Mouse (Mus musculus): ENCODE results near the gene Snx29. TPM values are rescaled to one million over a fixed set of nuclear protein-coding genes. Genes with fewer than 3 reads are reported as not detected.

Gene Snx29
- total RNA-seq, 2 experiments from 2014 or later, result 23.8 to 24.9 TPM

DNA sequence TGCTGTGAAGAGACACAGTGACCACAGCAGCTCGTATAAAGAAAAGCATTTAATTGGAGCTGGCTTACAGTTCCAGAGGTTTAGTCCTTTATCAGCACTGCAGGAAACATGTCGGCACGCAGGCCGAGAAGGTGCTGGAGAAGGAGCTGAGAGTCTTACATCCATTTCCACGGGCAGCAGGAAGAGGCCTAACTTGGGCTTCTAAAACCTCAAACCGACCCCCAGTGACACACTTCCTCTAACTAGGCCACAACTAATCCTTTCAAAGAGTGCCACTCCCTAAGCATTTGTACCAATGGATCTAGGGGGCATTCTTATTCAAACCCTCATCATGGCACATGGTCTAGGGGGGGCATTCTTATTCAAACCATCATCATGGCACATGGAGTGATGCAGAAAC, 406.4 kb downstream of the Snx29 start:
- no peak for DNase-seq (ENCODE audit: low spot score in 2 of 2)
- Histone ChIP-seq H3K4me3 (no peak overlapping the region), H3K27ac (no peak overlapping the region)
- TF ChIP-seq CTCF (conservative IDR thresholded peaks at IDR 0.05), result no peak

DNA sequence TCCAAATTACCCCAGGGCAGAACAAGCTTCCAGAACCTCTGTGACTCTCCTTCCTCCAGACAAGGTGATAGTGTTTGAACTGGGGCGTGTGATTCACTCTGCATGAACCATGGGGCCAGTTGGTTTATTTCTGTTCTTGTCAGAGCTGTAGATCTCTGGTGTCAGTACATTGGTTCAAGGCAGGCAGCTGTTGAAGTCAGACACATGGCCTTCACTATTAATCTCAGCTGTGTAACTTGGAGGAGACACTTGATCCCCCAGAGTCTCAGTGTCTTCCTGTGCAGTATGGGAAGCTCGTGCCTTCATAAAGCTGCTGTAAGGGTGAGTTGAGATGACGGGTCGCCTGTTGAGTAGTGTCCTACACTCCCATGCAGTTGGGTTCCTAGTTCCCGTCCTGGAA, 407.1 kb downstream of the Snx29 start:
- Histone ChIP-seq H3K27ac (no peak overlapping the region), H3K4me3 (no peak overlapping the region)
- TF ChIP-seq CTCF (conservative IDR thresholded peaks at IDR 0.05), result no peak
- DNase-seq (ENCODE audit: low spot score in 2 of 2), result no peak

DNA sequence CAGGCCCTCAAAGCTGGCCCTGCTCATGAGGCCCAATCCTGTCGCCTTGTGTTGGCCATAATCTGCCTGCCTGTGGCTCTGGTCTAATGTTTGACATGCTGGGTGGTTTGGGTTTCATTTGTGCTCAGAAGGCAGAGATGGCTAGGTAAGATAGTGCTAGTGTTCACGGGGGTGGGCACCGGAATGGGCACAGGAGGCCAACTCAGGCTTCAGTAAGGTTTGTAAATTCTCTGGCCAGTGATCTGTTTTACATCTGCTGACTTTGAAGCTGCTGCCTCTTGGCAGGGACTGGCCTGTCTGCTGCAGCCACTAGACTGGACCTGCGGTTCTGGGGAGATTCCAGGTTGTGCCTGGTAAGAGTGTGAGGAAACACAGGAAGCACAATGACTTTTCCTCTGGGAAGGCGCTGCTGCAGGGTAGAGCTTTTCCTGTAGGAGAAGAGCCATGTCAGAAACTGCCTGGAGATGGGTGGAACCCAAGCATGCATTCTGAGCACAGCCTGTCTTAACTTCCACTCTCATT, 408.4 kb downstream of the Snx29 start:
- Histone ChIP-seq H3K27ac (no peak overlapping the region), H3K4me3 (no peak overlapping the region)
- TF ChIP-seq CTCF (conservative IDR thresholded peaks at IDR 0.05), result no peak
- no peak for DNase-seq (ENCODE audit: low spot score in 2 of 2)

DNA sequence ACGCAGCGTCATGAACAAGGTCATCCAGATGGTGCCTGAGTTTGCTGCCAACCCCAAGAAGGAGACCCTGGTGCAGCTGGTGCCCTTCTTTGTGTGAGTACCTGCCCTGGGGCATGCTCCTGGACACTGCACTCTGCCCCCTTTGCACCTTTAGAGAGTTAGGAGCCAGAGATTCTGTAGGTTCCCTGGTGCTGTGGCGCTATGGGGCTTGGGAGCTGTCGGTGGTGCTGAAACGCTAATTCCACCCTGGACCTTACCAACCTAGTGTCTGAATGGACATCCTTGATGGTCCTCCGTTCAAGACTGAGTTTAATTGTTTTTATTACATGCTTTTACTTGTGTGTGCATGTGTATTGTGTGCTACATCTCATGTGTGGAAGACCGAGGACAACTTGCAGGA, 415.6 kb downstream of the Snx29 start:
- no peak for TF ChIP-seq CTCF (conservative IDR thresholded peaks at IDR 0.05)
- H3K4me3 ChIP-seq, result no peak overlapping the region
- no peak for DNase-seq (ENCODE audit: low spot score in 2 of 2)
- no peak overlapping the region for H3K27ac ChIP-seq

DNA sequence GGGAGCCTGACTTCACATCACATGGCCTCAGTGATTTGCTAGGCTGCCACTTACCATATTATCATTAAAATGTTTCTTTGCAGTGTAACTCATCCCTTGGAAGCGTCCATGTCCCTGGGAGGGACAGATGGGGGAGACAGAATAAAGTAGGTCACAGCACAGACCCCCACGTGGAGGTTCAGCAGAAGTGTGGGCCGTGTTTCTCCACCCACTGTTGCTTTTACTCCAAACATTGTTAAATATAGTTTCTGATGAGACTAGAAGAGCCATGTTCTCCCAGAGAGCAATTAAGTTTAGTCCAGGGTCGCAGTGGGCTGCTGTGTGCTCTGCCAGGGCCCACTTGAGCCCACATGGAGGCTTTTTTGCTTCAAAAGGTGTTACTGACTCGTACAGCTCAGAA, 419.2 kb downstream of the Snx29 start:
- Histone ChIP-seq H3K27ac (no peak overlapping the region), H3K4me3 (no peak overlapping the region)
- DNase-seq (ENCODE audit: low spot score in 2 of 2), result no peak
- TF ChIP-seq CTCF (conservative IDR thresholded peaks at IDR 0.05), result no peak

DNA sequence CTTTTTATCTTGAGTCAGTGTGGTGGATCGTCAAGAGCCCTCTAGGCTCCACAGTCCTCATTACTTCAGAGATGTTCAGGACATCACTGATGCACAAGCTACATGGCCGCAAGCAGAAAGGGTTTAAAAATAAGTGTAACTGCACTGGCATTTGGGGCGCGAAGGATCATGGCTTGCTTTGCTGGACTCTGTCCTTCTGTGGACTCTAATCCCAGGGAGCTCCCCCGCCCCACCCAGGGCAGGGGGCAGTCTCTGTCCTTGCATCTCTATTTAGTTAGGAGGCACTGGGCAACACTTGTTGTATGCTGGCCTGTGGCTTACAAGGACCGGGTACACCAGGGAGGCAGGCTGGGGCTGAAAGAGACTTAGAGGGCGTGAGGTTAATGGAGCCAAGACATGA, 419.6 kb downstream of the Snx29 start:
- Histone ChIP-seq H3K27ac (no peak overlapping the region), H3K4me3 (no peak overlapping the region)
- no peak for TF ChIP-seq CTCF (conservative IDR thresholded peaks at IDR 0.05)
- no peak for DNase-seq (ENCODE audit: low spot score in 2 of 2)

DNA sequence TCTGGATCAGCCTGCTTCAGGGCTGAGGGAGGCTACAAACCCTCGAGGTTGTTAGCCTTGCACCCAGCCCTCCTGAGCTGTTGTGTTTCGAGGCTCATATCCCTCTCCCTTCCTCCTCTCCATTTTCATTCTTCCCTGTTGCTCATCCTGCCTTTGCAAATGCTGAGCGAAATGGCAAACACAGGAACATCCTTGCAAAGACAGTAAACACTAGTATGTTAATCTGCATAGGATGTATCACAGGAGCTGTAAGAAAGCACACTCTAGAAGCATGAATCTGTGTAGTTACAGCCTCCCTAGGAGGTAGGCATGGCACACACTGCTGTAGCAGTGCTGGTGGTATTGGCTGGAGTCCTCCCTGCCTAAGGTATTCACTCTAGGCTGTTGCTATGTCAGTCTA, 420.3 kb downstream of the Snx29 start:
- TF ChIP-seq CTCF (conservative IDR thresholded peaks at IDR 0.05), result no peak
- no peak for DNase-seq (ENCODE audit: low spot score in 2 of 2)
- Histone ChIP-seq H3K27ac (no peak overlapping the region), H3K4me3 (no peak overlapping the region)

DNA sequence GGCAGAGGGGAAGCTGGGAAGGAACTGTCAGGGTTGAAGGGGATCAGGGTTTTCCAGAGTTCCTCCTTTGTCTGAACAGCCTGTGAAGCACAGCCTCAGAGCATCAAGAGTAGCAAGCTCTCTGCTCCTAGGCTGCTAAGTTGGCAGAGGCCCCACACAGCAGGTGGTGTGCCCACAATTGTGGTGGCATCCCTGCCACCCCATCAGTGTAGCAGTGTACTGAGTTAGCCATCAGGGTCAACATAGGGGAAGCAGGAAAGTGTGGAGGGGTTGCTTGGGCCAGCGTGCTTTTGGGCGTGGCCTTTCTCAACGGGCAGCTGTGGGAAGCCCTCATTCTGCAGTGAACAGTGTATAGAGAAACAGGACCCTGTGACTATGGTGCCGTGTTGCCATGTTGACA, 421.0 kb downstream of the Snx29 start:
- Histone ChIP-seq H3K4me3 (no peak overlapping the region), H3K27ac (no peak overlapping the region)
- TF ChIP-seq CTCF (conservative IDR thresholded peaks at IDR 0.05), result no peak
- DNase-seq (ENCODE audit: low spot score in 2 of 2), result no peak

DNA sequence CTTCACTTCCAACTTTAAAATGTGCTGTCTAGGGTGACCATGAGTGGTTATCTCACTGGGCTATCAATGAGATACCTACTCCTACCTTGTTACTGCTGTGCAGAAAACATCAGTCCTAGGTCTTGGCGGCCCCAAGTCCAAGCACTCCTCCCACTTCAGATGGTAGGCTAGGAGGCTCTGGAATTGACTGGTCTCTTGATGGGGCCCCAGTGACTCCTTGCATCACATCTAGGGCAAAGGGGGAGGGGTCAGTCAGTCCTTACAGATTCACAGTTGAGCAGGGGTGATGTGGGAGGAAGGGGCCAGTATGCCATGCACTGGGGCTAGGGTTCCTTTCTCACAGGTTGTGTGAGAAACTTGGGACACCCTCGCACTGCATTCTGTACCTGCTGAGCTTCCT, 423.3 kb downstream of the Snx29 start:
- no peak for TF ChIP-seq CTCF (conservative IDR thresholded peaks at IDR 0.05)
- no peak overlapping the region for H3K27ac ChIP-seq
- DNase-seq (ENCODE audit: low spot score in 2 of 2), result no peak
- H3K4me3 ChIP-seq, result no peak overlapping the region

DNA sequence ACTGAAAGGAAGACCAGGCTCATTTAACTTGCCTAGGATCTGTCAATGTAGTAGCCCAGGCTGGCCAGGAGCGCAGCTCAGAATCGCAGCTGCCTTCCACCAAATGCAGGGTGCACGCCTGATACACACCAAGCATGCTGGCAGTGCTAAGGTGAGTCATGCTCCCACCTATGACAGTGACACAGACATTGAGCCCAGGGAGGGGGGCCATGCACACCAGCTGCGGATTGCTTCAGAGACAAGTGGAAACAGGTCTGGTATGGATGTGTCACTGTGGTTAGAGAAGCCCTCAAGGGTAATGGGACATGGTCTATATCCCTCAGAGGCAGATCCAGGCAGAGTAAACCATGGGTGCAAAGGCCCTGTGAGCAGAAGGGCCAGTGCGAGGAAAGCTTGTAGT, 425.2 kb downstream of the Snx29 start:
- DNase-seq (ENCODE audit: low spot score in 2 of 2), result no peak
- TF ChIP-seq CTCF (conservative IDR thresholded peaks at IDR 0.05), result no peak
- no peak overlapping the region for H3K4me3 ChIP-seq
- H3K27ac ChIP-seq, result no peak overlapping the region

DNA sequence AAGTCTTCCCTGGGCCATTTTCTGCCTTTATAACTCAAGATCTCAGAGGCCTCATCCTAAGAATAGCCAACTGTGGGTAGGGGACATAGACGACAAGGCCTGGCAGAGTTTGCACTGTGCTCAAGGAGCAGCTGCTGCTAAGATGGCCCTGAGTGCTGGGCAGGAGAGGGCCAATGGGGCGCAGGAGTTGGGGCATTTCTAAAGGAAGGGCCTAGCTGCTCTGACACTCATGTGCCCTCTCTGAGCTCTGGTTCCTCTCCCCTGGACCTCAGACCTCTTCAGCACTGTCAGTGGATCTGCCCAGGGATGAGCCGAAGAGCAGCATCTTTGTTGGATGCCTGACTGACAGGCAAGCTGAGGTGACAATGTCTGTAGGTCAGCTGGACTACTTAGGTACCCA, 426.4 kb downstream of the Snx29 start:
- no peak overlapping the region for H3K4me3 ChIP-seq
- TF ChIP-seq CTCF (conservative IDR thresholded peaks at IDR 0.05), result no peak
- H3K27ac ChIP-seq, result no peak overlapping the region
- DNase-seq (ENCODE audit: low spot score in 2 of 2), result no peak

DNA sequence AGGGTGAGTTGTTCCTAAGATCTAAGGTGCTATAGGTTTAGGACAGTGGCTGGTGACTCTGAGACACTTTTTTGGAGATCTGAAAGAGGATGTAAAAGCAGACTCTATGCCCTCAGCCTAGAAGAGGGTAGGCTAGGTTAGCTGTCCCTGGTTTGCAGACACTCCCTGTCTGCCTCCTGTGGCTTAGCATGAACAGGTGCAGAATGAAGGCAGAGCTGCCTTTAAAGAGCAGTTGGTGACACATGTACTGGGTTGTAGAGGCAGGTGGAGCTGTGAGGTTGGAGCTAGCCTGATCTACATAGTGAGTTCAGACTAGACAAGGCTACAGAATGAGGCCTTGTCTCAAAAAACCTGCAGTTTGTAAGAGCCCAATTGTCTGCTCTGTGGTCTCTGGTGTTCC, 427.9 kb downstream of the Snx29 start:
- Histone ChIP-seq H3K27ac (no peak overlapping the region), H3K4me3 (no peak overlapping the region)
- DNase-seq (ENCODE audit: low spot score in 2 of 2), result no peak
- no peak for TF ChIP-seq CTCF (conservative IDR thresholded peaks at IDR 0.05)

DNA sequence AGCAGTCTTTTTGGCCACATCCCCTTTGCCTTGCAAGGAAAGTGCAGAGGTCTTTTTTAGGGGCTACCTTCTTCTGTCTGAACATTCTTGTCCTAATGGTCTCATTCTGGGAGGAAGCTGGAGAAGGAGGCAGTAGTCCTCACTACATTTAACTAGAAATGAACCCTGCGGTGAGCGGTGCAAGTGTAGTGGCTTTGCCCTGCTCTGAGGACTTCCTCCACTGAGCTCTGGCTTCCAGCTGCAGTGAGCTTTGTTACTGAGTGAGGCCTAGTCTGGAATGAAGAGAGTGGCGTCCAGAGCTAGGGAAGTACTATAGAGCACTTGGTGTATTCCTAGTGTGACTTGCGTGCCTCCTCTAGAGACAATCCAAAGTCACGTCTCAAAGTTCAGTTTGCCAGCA, 429.8 kb downstream of the Snx29 start:
- no peak for TF ChIP-seq CTCF (conservative IDR thresholded peaks at IDR 0.05)
- DNase-seq (ENCODE audit: low spot score in 2 of 2), result no peak
- Histone ChIP-seq H3K27ac (no peak overlapping the region), H3K4me3 (no peak overlapping the region)

DNA sequence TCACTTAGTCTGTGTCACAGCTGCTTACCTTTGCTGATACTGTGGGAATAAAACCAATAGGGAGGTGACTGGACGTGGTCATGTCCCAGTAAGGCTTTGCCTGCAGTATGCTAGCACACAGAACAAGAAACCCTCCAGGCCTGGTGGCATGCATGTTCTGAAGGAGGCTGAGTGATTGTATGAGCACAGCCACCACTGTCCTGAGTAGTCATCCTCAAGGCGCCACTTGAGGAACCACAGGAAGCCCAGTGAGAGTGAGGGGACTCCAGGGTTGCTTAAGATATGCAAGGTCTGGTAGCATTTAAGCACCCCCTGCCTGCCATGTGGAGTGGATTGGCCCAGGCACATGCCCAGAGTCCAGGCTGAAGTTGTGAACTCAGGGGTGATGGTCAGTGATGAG, 430.8 kb downstream of the Snx29 start:
- no peak overlapping the region for H3K27ac ChIP-seq
- no peak for DNase-seq (ENCODE audit: low spot score in 2 of 2)
- no peak for TF ChIP-seq CTCF (conservative IDR thresholded peaks at IDR 0.05)

DNA sequence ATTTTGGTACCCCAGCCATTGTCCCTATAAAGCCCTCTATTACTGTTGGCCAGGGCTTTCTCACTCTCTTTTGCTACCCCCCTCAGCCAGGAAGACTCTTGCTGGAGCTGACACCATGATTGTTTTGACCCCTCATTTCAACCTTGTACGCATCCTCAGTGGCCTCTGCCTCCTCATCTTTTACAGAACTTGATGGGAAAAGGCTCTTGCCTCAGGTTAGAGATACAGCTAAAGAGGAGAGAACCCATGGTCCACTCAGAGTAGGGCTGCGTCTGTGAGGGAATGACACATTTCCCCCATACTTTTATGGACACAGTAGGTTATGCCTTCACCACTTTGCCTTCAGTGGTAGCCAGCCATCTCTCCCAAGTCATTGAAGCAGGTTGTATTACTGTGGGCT, 431.4 kb downstream of the Snx29 start:
- no peak for TF ChIP-seq CTCF (conservative IDR thresholded peaks at IDR 0.05)
- H3K27ac ChIP-seq, result no peak overlapping the region
- H3K4me3 ChIP-seq, result no peak overlapping the region
- no peak for DNase-seq (ENCODE audit: low spot score in 2 of 2)

More for the DNA sequence above, 430.8 kb downstream of the Snx29 start:
- no peak overlapping the region for H3K4me3 ChIP-seq

Measured in layer of hippocampus, adult 2 months (tissue).